Mouse (Mus musculus) WW6 (cell line): ENCODE data around the gene Mrps24.

Source experiments
- DNase-seq: peaks from one replicate; pipeline ENCODE4 v3.0.0-alpha.2; 2013; ENCODE audit warnings: low read depth, low spot score

Gene Mrps24

GRCm38 (mm10) chr11:5706874-5707529 is 8.5 kb downstream of the Mrps24 start:
- no peak for DNase-seq

DNA sequence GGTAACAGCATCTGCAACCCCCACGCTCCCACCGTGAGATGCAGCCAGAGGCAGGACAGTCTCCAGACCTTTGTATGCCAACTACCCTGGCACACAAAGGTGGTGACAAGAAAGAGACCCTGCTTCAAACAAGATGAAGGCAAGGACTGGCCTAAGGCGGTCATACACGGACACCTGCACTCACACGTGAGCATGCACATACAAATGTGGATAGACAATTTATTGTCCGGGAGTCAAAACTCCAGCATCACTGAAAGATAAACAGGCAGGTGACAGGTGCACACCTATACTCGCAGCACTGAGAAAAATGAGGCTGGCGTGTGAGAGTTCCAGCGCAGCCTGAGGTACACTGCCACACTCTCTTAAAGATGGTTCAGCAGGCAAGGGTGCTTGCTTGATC is 9.5 kb downstream of the Mrps24 start:
- no peak for DNase-seq

DNA sequence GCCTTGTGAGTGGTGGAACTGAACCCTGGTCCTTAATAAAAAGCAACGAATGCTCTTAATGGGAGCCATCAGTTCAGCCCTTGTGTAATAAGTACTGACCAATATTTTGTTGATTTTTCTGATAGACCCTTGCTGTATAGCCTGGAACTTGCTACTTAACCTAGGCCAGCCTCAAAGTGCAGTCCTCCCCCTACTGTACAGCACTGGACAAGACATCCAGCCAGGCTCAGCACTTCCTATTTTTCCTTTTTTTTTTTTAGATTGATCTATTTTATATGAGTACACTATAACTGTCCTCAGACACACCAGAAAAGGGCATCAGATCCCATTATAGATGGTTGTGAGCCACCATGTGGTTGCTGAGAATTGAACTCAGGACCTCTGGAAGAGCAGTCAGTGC is 12.1 kb downstream of the Mrps24 start:
- no peak for DNase-seq

DNA sequence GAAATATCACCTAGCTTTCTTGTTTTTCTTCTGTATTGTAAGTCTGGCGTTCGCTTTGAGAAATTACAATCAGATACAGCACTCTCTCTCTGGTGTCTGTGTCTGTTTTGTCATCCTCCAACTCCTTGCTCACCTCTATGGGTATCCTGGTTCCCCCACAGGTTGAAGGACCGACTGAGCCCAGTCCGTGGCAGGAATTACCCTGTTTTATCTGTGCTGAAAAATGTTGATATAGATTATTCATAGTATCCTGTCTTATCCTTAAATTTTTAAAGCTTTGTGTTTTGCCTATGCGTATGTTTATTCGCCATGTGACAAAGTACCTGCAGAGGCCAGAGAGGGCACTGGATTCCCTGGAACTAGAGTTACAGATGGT is 12.5 kb downstream of the Mrps24 start:
- no peak for DNase-seq

- DNase-seq = no peak
Observed at GRCm38 (mm10) chr11:5702271-5702956, 13.1 kb downstream of the Mrps24 start.

- DNase-seq = no peak
Observed at GRCm38 (mm10) chr11:5701821-5702220, 13.7 kb downstream of the Mrps24 start.

DNA sequence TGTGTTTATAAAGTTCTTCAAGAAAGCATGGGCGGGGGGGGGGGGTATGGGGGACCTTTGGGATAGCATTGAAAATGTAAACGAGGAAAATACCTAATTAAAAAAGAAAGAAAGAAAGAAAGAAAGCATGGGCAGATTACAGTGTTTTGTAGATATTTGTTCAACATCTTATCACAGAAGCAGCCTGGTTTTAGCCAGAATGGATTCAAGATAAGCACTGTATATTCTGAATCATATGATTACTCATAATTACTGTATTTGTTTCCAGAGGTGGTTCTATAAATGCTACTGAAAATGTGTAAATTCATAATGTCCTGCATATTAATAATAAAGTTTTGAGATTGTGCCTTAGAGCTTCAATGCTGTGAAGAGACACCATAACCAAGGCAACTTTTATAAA is 14.2 kb downstream of the Mrps24 start:
- no peak for DNase-seq

DNA sequence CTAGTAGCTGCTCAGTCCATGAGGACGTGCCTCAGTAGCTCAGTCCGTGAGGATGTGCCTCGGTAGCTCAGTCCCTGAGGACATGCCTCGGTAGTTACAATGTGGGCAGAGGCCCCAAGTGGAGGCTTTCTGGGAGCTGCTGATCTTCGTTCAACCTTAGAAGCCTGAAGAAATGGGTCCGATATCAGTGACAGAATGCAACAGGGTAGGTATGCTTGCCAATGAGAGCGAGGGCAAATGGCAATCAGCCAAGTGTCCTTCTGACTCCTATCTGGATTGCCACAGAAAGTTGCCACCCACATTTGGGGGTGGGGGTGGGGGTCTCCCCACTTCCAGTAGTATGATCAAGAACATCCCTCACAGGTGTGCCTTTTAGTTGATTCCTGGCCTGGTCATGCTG is 14.7 kb downstream of the Mrps24 start:
- no peak for DNase-seq

- no peak for DNase-seq
Observed at GRCm38 (mm10) chr11:5691775-5692174, 23.7 kb downstream of the Mrps24 start.

DNA sequence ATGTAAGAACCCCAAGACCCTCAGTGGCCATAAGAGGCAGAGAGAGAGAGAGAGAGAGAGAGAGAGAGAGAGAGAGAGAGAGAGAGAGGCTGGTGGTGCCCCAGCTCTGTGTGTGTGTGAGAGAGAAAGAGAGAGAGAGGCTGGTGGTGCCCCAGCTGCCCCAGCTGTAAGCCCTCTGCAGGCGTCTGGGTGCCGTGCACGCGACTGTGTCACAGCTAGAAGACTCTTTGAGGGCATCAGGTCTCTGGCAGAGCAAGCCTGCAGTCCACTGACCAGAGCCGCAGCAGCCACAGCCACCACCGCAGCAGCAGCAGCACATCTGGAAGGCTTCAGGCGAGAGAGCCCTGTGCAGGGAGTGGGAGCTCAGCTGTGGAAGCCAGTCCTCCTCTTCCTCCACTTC is 31.2 kb downstream of the Mrps24 start:
- no peak for DNase-seq

GRCm38 (mm10) chr11:5682541-5682940 is 32.9 kb downstream of the Mrps24 start:
- DNase-seq = no peak
